7 mouse cellular contexts compared by ENCODE assay signal in the genomic region with DNA sequence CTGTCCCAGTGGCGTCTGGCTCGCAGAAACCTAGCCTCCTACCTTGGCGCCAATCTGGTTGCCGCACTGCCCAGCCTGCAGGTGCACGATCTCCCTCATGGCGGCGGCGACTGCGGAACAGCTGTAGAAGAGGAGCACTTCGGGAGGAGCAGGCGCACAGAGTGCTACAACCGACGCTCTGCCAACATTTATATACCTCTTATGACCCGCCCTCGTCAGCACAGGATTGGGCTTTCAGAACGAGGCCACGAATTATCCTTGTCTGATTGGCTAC. TPM values are rescaled to one million over a fixed set of nuclear protein-coding genes. Genes with fewer than 3 reads are reported as not detected.
DNase-seq lines count a peak whose midpoint lies in the region; ATAC-seq and TF ChIP-seq lines count a peak whose summit lies in the region.

A gene (minus strand): TSS at position 211 of the 274 bp plus-strand sequence.

- H3K27ac ChIP-seq in embryonic fibroblast, embryonic 13.5 days (ENCODE audit: insufficient read depth, low read length): peak within 1 kb of the TSS; percentile 98
- H3K27ac ChIP-seq in limb, embryonic 11.5 days (replicated peaks; ENCODE audit: low read depth, low read length): peak within 1 kb of the TSS; percentile 96

- peaks cover 3% of the 10 kb centered on the region; the same call in 1 of the 2 replicates for H3K4me1 ChIP-seq in embryonic fibroblast, embryonic 13.5 days (ENCODE audit: control insufficient read depth, insufficient read depth, low read length)
- H3K4me1 ChIP-seq in limb, embryonic 11.5 days (ENCODE audit: control insufficient read depth, insufficient read depth, low read length): peaks cover 8% of the 10 kb centered on the region

- no peaks in the 10 kb centered on the region for H3K27me3 ChIP-seq in limb, embryonic 11.5 days (ENCODE audit: control insufficient read depth, insufficient read depth, low read length)

- no peaks in the 10 kb centered on the region for H3K9me3 ChIP-seq in limb, embryonic 11.5 days (ENCODE audit: control insufficient read depth, low read length)

- peaks cover 2% of the 10 kb centered on the region; the same call in 1 of the 2 replicates for H3K36me3 ChIP-seq in limb, embryonic 11.5 days (ENCODE audit: control insufficient read depth, insufficient read depth, low read length)

- H3K4me3 ChIP-seq in embryonic fibroblast, embryonic 13.5 days (ENCODE audit: insufficient read depth, low read length): peak within 1 kb of the TSS; percentile 94
- peak within 1 kb of the TSS; percentile 85 for H3K4me3 ChIP-seq in limb, embryonic 11.5 days (ENCODE audit: low read depth, low read length)

- ATAC-seq in limb, embryonic 11.5 days (ENCODE audit: insufficient number of reproducible peaks, low FRiP score, low TSS enrichment, low read depth): no peak
- ATAC-seq in neutrophil, adult 5-6 weeks (ENCODE audit: extremely low read depth, insufficient number of reproducible peaks, low FRiP score, poor library complexity, severe bottlenecking): no peak

- intact Hi-C loops in heart, postnatal 10 days (cut with DNase I): no loop called here

- no peak for DNase-seq in thymus, postnatal 0 days (ENCODE audit: low spot score)
- DNase-seq in thymus, postnatal 10 days (ENCODE audit: low spot score in 2 of 2): no peak
- no peak for DNase-seq in heart, postnatal 10 days
- DNase-seq in limb, embryonic 11.5 days (ENCODE audit: low spot score): no peak
- no peak for DNase-seq in cerebellum, adult 11 months

- H3K4me2 ChIP-seq in limb, embryonic 11.5 days (ENCODE audit: low read depth, severe bottlenecking): peak within 1 kb of the TSS; percentile 93

- peak within 1 kb of the TSS; percentile 82 for H3K9ac ChIP-seq in limb, embryonic 11.5 days (ENCODE audit: low read length)

- no peak for TF ChIP-seq CTCF in embryonic fibroblast, embryonic 13.5 days (IDR thresholded peaks at IDR 0.05; ENCODE audit: borderline replicate concordance, insufficient read depth, low read length)

- under 1% methylated on average over 17 of the region's 17 CpGs for WGBS in limb, embryonic 11.5 days

- TF ChIP-seq POLR2A in embryonic fibroblast, embryonic 13.5 days (IDR thresholded peaks at IDR 0.05; ENCODE audit: low read depth, low read length): peak; percentile 100

RNA-seq across cellular contexts. Expression of the gene that starts here (rescaled TPM):
- polyA plus RNA-seq in thymus, postnatal 0 days (2015; fragmentation: Nextera tagmentation; extraction: Ambion mirVana): 460 and 503 TPM in 2 replicates
- polyA plus RNA-seq in embryonic fibroblast, embryonic 13.5 days (2011; ENCODE audit: insufficient read length, low read depth, missing spikeins): 209 and 237 TPM in 2 replicates
- total RNA-seq in heart, postnatal 10 days (2021): 100 to 1,000 TPM; 258 to 286 TPM
- 526 and 567 TPM in 2 replicates for polyA plus RNA-seq in limb, embryonic 11.5 days (2014; fragmentation: Nextera tagmentation; extraction: Ambion mirVana)
- 222 and 223 TPM in 2 replicates for total RNA-seq in neutrophil, adult 5-6 weeks (2017)
